Mouse (Mus musculus) mature B cell (primary cell): Measurements from ENCODE around the gene Isl1.

ENCODE experiments used
- in situ Hi-C: fragments of 300-500 bp; cut with MboI; formaldehyde crosslinking; loops from 2 replicates; pipeline ENCODE4 v1.14.3; 2019

Gene Isl1

GRCm38 (mm10) chr13:116294734-116295133, 14.8 kb downstream of the Isl1 start:
- in situ Hi-C loops, result no loop called here

GRCm38 (mm10) chr13:116294151-116294461, 15.4 kb downstream of the Isl1 start:
- in situ Hi-C loops, result no loop called here

- in situ Hi-C loops, result no loop called here
Measured at GRCm38 (mm10) chr13:116293301-116294150, 16.0 kb downstream of the Isl1 start.

- in situ Hi-C loops, result no loop called here
Measured at GRCm38 (mm10) chr13:116289655-116290054, 19.8 kb downstream of the Isl1 start.

GRCm38 (mm10) chr13:116279207-116279772, 30.2 kb downstream of the Isl1 start:
- in situ Hi-C loops, result no loop called here
